Mouse (Mus musculus): ENCODE results near the gene Sptssb.

Gene Sptssb

DNA sequence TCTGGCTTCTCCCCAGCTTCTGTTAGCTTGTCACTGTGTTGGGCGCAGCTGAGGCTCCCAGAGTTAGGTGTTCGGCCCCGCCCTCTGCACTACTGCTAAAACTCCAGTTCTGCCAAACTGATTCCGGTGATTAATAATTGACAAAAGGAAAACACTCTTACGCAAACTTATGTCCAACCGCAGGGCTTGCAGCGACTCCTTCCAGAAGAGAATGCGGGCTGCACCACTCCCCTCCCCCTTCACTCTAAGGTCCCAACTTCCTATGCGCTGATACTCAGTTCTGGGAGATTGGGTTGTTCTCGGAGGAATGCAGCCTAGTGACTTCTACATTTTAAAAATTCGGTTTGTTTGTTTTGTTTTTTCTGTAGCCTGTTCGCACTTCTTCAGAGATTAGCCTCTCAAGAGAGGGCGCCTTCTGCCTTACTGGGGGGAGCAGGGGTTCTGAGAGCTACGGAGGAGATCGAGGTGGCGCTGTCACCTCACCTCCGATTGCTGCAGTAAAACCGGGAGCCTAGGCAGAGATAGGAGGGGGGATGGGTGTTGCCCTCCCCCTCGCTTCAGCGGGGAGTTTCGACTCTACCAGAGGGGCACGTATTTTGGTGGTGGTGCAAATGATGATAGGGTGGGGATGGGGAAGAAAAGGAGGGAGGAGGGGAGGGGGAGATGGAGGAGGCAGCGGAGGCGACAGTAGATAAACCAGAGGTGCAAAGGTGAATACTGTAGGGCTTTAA is at the start of gene Sptssb:
Gene Sptssb, minus strand, starts transcription at position 83 of the 731 bp plus-strand sequence.
- DNase-seq (ENCODE audit: low spot score in 2 of 2): peak in 1 of 2 experiments; percentile 18

DNA sequence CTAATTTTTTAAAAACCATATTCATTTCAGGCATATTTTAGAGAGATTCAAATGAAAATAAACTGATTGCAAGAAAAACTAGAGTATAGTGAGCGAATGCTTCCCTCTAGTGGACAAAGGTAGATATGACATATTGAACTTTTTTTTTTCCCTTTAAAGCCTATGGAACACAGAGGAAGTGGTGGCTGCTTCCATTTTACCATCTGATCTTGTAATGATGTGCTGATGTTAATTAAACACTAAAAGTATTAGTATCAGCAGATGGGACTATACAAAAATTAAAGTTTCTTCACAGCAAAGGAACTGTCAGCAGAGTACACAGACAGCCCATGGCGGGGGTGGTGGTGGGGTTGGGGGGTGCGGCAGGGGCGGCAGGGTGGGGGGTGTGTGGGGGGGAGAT is 48.3 kb upstream of the Sptssb start:
- no peak for DNase-seq (ENCODE audit: low spot score in 2 of 2)

DNA sequence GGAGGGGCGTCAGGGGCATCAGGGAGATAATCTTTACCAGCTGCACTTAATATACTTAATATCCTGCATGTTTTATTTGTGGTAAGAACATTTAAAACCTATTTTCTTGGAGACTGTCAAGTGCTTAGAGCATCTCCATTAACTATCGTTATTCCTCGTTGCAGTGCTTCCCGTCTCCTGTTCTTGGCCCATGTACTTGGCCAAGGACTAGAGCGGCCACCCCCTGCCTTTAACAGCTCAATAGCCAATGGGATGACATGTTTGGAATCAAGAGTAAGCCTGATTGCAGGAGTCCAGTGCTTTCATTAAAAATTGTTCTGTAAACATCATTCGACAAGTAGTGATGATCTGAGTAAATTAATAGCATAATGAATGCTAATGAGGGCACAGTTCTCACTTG is 47.8 kb upstream of the Sptssb start:
- DNase-seq (ENCODE audit: low spot score in 2 of 2): no peak

DNA sequence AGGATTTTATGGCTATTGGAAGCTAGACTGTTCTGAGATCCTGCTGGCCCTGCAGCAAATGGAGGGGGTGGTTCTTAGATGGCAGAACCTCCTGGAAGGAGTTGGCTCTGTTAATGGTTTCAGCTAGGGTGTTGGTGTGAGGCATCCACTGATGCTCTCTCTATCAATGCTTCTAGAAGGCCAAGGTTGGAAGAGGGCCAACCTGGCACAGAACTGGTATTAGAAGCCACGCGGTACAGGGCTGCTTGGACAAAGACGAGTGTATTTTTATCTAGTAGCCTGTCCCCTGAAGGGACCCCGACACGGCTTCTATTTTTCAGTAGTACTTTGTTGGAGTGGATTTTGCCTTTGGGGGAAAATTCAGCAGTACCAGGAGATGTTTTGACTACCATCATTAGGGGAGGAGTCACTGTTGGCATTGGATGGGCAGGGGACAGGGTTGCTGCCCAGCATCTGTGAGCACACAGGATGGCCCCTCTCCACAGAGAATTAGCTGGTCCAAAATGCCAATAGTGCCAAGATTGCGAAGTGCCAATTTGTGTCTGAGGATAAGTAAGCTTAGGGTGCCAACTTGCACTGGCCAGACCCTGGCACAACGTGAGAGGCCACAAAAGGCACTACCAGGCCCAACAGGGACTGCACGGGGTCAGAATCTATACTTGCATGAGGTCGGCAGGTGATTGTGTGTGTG is 43.2 kb upstream of the Sptssb start:
- no peak for DNase-seq (ENCODE audit: low spot score in 2 of 2)

DNA sequence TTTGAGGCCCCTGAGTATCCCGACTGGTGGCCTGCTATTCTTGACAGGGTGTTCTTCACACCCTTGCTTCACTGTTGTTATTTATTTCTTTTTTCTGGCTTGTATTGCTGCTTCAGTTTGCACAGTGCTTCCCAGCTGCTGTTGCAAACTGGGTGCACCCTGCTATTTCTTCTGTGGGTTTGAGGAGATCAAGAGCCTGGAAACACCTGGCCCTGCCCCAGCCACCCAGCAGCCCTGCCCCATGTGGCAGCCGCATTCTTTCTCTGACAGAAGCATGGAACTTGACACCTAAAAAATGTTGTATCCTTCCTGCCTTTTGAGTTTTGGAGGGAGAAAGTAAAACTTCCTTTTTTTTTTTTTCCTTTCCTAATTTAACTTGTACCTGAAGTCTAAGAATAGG is 42.6 kb upstream of the Sptssb start:
- DNase-seq (ENCODE audit: low spot score in 2 of 2): no peak

DNA sequence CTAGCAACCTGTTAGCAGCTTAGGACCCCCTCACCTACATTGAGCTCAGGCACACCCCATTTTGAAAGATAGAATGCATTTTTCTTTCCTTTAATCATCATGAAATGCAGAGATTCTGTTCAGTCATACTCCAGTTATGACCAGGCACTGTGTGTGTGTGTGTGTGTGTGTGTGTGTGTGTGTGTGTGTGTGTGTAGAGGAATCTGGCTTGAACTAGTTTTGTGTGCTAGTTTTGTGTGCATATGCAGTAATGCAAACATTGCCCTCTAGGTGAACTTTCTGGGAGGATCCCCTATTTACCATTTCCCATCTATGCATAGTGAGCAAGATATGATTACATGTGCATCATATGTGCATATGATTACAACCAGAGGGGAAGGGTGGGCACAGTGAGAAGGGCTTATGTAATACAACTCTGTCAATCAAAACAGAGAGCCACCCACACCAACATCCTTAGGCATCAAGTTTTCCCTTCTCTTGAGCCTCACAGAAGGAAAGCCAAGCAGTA is 42.2 kb upstream of the Sptssb start:
- no peak for DNase-seq (ENCODE audit: low spot score in 2 of 2)

DNA sequence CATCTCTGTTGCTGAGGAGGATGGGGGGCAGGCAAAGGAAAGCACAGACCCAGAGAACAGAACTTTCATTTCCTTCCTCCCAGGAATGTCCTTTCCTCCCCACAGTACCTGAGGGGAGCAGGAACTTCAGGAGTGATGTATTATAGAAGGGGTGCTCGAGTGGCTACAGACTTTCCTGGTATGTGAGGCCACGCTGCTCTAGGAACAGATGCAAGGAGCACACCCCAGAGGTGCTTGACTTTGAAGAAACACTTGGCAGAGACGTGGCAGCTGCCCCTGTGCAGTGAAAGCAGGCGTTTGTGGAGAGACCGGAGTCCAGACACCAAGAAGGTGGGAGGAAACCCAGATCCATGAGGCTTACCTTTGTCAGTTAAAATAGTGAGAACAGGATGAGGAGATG is 40.6 kb upstream of the Sptssb start:
- no peak for DNase-seq (ENCODE audit: low spot score in 2 of 2)

DNA sequence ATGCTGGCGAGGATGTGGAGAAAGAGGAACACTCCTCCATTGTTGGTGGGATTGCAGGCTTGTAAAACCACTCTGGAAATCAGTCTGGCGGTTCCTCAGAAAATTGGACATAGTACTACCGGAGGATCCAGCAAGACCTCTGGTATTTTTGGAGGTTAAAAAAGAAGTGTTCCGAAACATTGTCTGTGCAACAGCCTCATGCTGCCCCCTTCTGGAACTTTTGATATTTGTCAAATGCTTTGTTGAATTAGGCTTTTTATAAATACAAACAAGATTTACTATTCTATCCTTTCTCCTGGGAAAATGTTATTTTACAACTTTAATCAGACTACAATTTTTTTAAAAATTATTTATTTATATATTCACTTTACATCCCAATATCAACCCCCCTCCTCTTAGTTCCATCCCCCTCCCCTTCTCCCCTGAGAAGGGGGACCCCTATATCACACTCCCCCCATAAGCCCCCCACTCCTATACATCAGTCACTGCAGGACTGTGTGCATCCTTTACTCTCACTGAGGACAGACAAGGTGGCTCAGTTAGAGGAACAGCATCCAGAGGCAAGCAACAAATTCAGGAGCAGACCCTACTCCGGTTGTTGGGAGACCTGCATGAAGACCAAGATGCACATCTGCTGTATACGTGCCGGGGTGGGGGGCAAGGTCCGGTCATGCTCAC is 38.3 kb upstream of the Sptssb start:
- DNase-seq (ENCODE audit: low spot score in 2 of 2): peak in 1 of 2 experiments; percentile 50

DNA sequence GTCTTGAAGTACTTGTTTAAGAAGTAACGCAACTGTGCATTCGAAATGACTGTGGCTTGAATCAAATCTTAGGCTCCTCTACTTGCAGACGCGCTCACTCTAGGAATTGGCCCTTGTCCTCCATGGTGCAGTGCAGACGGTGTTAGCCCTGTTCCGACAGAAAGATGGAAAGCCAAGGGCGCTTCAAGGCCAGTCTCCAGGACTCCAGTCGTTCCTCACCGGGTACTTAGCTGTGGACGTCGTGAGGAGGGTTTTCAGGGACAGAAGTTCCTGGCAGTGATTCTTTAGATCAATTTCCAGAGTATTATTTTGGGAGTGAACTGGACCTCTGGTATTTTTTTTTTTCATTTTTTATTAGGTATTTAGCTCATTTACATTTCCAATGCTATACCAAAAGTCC is 35.8 kb upstream of the Sptssb start:
- DNase-seq (ENCODE audit: low spot score in 2 of 2): no peak

DNA sequence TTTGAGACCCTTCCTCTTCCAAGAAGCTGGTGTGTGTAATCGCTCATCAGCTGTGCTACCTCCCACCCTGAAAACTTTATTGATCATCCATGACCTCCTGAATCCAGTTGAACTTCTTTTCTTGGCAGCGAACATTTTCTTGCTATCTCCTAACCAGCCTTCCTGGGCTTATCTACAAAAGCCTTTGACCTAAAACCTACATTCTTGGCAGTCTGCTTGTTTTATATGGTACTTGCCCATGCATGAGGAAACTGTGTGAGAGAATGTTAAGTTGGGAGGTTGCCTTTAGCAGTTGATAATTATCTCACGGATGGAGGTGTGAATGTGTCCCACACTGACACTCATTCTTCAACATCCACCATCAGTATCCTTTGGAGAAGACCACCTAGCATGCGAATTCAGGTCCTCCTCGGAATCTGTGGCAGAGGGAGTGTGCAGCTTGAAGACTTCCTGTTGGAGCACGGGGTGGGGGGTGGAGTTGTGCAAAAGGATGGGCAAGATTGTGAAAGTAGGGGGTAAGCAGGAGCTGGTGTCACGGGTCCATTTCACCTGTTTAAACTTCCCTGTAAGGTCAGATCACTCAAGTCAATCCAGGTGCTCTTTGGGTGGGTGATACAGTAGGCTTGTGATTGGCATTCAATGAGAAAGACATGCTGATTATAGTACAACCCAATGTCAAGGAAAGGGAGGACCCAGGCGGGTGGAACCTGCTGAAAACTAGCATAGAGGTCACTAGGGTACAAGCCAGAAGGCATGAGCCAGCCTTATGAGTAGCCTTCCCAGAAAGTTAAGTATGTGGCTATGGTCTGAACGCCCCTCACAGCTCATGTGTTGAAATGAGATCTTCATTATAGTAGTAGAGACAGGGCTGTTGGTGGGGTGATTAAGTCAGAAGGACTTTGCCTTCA is 32.7 kb upstream of the Sptssb start:
- DNase-seq (ENCODE audit: low spot score in 2 of 2): no peak

DNA sequence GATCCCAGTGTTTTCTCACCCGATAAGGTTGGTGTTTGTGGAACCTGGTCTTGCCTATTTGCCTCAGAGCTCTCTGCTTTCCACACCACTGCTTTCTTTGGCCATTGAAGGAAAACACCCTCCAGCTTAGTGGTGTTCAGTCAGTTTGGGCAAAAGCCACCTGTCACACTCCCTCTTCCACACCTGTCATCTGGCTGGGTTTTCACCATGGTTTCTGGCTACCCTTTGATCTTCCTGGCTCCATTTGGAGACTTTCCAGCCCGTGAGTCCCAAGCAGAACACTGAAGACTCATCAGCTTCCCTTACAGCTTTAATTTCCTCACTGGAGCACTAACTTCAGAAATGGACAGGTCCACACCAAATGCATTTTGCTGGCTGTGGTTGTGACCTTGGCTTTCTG is 26.1 kb upstream of the Sptssb start:
- no peak for DNase-seq (ENCODE audit: low spot score in 2 of 2)

DNA sequence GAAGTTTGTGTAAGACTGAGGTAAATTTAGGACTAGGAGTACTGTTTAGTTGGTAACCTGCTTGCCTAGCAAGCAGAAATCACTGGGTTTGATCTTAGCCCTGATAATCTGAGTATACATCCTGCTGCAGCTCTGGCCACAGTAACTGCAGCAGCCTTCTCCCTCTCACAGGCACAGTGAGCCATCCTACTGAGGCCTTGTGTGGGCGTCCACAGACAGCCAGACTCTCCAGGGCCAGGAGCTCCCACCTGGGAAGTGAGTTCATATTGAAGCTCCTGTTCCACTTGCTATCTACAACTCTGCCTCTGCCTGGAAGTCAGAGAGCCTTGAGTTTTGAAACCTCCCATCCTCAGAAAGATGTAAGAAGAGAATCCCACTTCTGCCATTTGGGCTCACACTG is 24.0 kb upstream of the Sptssb start:
- peak in 1 of 2 experiments; percentile 56 for DNase-seq (ENCODE audit: low spot score in 2 of 2)

DNA sequence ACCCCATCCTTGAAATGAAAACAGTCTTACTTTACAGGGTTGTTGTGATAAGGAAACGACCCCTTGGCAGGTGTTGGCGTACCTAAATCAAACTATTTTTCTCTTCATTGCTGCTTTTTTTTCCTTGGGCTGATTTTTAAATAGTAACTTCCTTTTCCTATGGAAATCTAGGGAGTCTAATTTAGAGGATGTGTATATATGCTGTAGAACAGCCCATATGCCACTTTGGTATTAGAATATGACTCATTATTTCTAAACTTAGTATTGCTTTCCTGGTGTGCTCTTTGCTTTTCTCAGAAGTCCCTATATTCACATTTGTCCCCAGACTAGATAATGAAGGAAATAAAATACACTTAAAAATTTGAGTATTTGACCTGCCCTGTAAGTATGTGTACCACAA is 17.8 kb upstream of the Sptssb start:
- DNase-seq (ENCODE audit: low spot score in 2 of 2): no peak

DNA sequence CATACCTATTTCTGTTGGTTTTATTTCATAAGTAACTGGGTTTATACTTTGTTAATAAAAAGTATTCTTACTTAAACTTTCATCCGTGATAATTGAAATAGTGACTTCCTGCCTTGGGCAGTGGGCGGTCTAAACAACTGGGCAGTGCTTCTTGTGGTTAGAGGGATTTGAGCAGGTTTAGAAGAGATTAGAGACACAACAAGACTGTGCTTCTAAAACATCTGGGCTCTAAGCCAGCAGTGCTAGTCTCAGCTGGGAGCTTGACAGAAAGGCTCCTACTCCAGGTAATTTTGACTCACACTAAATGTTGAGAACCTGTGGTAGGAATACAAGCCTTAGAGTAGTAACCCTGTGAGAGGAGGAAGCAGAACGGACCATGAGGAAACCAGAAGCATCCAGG is 15.0 kb upstream of the Sptssb start:
- DNase-seq (ENCODE audit: low spot score in 2 of 2): no peak

DNA sequence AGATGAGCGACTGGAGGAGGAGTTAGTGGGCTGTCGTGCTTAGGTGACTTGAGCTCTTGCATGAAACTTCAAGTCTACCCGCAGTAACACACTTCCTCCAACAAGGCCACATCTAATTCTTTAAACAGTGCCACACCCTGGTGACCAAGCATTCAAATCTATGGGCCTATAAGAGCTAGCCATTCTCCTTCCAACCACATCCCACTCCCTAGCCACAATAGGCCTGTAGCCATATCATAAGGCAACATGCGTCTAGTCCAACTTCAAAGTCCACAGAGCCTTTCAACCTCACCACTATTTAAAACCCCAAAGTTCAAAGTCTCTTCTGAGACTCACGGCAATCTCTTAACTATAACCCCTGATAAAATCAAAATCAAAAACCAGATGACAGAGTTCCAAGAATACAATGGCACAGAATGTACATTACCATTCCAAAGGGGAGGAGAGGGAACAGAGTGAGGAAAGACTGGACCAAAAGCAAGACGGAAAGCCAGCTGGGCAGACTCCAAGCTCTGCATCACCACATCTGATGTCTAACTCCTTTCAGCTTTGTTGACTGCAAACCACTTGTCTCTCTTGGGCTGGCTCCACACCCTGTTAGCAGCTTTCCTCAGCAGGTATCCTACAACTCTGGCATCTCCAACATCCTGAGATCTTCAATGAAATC is 13.1 kb upstream of the Sptssb start:
- no peak for DNase-seq (ENCODE audit: low spot score in 2 of 2)

DNA sequence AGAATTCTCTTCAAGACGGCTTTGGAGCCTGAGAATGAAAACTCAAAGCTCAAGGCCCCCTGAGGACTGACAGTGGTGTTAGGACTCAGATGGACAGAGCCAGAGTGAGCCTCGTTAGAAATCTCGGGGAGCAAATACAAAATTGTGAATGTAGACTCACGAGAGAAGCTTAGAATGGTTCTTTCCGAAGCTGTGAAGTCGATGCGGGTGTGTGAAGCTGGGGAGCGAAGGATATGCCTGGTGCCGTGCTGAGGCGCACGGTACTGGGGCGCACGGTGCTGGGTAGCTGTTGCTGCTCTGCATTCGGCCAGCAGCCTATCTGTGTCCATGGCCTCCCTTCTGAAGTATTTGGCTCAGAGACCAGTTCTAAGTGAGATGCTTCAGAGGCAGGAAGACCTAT is 11.4 kb upstream of the Sptssb start:
- DNase-seq (ENCODE audit: low spot score in 2 of 2): no peak

DNA sequence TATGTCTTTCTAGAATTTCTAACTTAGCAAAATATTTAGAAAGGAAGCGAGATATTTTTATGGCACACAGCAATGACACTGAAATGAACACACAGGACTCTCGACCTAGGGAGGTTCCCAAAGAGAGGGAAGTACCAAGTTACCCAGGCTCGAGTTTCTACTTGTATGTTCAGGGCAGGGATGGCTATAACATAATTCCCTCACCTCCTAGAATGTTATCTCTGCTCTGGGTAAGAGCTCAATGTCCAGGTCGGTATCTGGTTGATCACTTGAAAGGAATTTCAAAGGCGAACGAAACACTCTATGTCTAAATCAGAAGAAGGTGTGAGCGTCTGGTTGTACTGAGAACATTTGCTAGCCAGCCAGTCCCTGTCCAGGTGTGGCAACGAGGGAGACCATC is 10.0 kb upstream of the Sptssb start:
- DNase-seq (ENCODE audit: low spot score in 2 of 2): no peak

DNA sequence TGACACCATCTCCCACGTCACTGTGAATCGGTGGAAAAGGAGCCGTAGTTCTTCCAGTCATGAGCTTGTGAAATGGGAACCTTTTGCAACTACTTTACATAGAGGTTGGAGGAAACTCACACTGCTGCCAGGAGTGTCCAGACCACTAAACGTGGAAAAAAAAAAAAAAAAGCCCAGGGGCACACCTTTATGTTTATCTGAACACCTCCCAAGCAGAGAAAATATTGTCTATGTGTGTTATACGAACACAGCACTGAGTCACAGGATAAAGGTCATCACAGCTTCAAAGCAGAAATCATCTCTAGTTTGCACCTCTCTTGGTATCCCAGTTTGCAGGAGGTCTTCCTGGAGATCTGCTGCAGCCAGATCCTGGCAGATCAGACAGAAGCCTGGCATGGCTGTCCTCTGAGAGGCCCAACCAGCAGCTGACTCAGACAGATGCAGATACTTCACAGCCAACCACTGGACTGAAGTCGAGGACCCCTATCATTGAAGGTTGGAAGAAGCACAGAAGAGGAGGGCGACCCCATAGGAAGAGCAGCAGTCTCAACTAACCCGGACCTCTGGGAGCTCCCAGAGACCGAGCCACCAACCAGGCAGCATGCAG is 2.2 kb upstream of the Sptssb start:
- DNase-seq (ENCODE audit: low spot score in 2 of 2): no peak

DNA sequence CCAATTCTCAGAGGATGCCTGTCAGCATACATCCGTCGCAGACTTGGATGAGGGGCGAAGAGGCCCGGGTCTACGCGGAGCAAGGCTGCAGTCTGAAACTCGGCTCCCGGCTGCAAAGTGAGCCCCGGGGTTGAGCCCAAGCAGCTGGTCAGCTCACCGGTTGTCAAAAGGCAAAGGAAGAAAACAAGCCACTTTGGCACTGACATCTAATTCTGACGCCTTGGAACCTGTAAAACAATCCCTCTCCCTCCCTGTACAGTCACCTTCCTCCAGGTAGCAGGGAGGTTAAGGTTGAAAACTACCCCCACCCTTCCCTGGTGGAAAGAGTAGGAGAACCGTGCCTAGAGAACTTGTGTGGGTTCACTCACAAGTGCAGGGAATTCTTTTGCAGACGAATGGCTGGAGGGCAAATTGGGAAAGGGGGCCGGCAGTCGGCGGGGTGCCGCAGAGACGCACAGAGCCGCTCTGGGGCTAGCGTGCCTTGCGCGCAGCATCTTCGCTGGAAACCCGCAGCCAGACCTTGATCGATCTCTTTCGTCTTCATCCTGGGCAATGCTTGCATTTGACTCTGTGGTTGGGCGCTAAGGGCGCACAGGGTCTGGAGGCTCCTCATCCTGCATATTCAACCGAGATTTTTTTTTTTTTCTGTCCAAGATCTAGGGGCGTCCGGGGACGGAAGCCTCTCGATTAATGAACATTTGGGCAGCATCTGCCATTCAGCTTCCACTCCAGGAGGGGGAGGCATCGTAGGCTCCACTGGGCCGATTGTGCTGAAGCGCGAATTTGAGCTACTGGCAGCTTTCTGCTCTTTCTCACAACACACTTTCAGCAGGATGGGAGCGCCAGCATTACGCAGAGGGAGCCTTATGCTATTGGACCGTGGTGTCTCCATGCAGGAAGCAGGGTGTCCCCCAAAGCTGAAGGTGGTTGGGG is 1.1 kb upstream of the Sptssb start:
- DNase-seq (ENCODE audit: low spot score in 2 of 2): peak in 1 of 2 experiments; percentile 71

DNA sequence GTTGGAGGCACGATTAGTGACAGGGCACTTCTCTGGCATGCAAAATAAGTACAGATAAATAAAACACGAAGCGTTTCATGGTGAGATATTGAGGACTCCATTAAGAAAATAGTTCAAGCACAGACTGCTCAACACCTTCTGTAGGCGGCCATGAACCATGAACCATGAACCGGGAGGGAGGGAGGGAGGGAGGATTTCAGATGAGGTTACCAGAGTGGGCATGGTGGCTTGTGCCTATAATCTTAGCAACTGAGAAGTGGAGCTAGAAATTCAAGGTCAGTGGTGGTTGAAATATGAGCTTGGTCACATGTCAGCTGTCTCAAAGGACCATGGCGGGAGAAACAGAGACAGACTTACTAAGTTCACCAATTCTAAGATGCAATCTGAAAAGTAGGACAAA is 20.3 kb downstream of the Sptssb start:
- no peak for DNase-seq (ENCODE audit: low spot score in 2 of 2)
